Mouse (Mus musculus) erythroblast, embryonic 14.5 days (primary cell): ENCODE measurements around the gene Gpr176.

Experiments used
- GATA1 ChIP-seq: IDR thresholded peaks from 2 replicates; pipeline ENCODE4 v1.6.1; 2012; ENCODE audit warnings: low read length, inconsistent platforms, mixed read lengths
- TAL1 ChIP-seq: IDR thresholded peaks from 3 replicates; pipeline ENCODE4 v1.6.1; 2012; ENCODE audit warnings: low read length, inconsistent platforms, mixed read lengths

DNA sequence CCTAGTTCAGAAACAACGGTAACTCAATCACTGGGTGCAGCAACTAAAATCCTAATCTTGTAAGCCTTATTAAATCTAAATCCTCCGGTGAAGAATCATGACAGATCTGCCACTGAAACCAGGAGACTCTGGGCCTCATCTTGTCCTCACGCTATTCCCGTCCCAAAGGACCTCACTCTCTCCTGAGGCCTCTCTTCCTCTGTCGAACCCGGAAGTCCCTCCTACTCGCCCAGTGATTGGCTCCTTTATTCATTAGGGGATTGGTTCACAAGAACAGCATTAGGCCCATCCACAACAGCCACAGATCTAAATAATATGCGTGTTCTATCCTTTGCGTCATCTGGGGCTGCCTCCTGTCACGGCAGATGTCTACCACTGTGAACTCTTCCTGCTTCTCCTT, 101.6 kb downstream of the Gpr176 start:
- TF ChIP-seq GATA1: no peak
- no peak for TF ChIP-seq TAL1
